Comparison of ENCODE assay signal across 30 mouse cellular contexts in the genomic region with DNA sequence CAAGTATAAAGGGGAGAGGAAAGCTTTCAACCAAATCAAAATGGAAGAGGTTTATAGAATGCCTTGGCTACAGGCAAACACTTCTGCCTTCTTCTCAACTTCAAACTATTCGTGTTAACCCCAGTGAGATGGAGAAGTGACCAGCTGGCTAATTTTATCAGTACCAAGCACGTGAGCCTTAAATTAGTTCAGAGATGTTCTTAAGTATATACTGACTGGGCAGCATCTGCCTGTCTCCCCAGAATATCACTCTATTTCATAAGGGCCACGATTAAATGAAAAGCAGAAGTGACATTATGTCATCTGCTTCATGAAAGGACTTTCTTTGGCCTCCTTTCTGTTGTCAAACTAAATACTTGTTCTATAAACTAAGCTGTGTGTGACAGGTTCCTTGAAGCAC.
"Had no signal": no experiment of that assay in that cellular context is flagged by ENCODE, and none has a peak within 500 bp of the region (broad histone marks: within the 10 kb centered on the region; RNA-seq: fewer than 3 reads in every experiment).

No protein-coding gene starts in this region.

- H3K9ac ChIP-seq: limb, embryonic 12.5 days; limb, embryonic 13.5 days; limb, embryonic 15.5 days; liver, embryonic 12.5 days; liver, embryonic 13.5 days; liver, embryonic 14.5 days; liver, embryonic 15.5 days; liver, postnatal 0 days; lung, embryonic 14.5 days; lung, embryonic 15.5 days; midbrain, embryonic 12.5 days; midbrain, embryonic 13.5 days; midbrain, embryonic 15.5 days; neural tube, embryonic 12.5 days had no signal

- H3K4me3 ChIP-seq: limb, embryonic 10.5 days; limb, embryonic 12.5 days; limb, embryonic 13.5 days; limb, embryonic 15.5 days; liver, embryonic 12.5 days; liver, embryonic 13.5 days; liver, embryonic 15.5 days; lung, embryonic 15.5 days; megakaryocyte, embryonic 14.5 days; midbrain, embryonic 10.5 days; midbrain, embryonic 12.5 days; midbrain, embryonic 13.5 days; midbrain, embryonic 15.5 days; myocyte; neural tube, embryonic 12.5 days had no signal

- DNase-seq: left cerebral cortex, postnatal 4 days; liver; liver, embryonic 13.5 days; liver, postnatal 0 days; lung, adult 18-20 months; lung, adult 2 months; lung, embryonic 14.5 days; lung, postnatal 10 days; lung, postnatal 14 days; lung, postnatal 36 days; lung, postnatal 4 days; midbrain, embryonic 14.5 days had no signal

- H3K9me3 ChIP-seq: limb, embryonic 10.5 days; limb, embryonic 12.5 days; limb, embryonic 13.5 days; limb, embryonic 15.5 days; liver, embryonic 12.5 days; liver, embryonic 13.5 days; liver, embryonic 15.5 days; lung, embryonic 15.5 days; megakaryocyte, embryonic 14.5 days; midbrain, embryonic 12.5 days; midbrain, embryonic 13.5 days; midbrain, embryonic 15.5 days; neural tube, embryonic 12.5 days had no signal

- H3K4me1 ChIP-seq: limb, embryonic 10.5 days; limb, embryonic 12.5 days; limb, embryonic 13.5 days; limb, embryonic 15.5 days; liver, embryonic 12.5 days; liver, embryonic 13.5 days; liver, embryonic 15.5 days; lung, embryonic 15.5 days; megakaryocyte, embryonic 14.5 days; midbrain, embryonic 10.5 days; midbrain, embryonic 12.5 days; midbrain, embryonic 13.5 days; midbrain, embryonic 15.5 days; neural tube, embryonic 12.5 days had no signal

- H3K27me3 ChIP-seq: limb, embryonic 12.5 days; limb, embryonic 13.5 days; limb, embryonic 15.5 days; liver, embryonic 12.5 days; liver, embryonic 13.5 days; liver, embryonic 15.5 days; lung, embryonic 15.5 days; megakaryocyte, embryonic 14.5 days; midbrain, embryonic 12.5 days; midbrain, embryonic 13.5 days; midbrain, embryonic 15.5 days; neural tube, embryonic 12.5 days had no signal

- ATAC-seq: liver, embryonic 12.5 days; liver, postnatal 0 days; lung, postnatal 0 days; midbrain, embryonic 13.5 days; midbrain, embryonic 15.5 days; midbrain, embryonic 16.5 days had no signal

- H3K36me3 ChIP-seq: limb, embryonic 10.5 days; limb, embryonic 12.5 days; limb, embryonic 13.5 days; limb, embryonic 15.5 days; liver, embryonic 12.5 days; liver, embryonic 13.5 days; liver, embryonic 15.5 days; lung, embryonic 15.5 days; midbrain, embryonic 10.5 days; midbrain, embryonic 12.5 days; midbrain, embryonic 13.5 days; midbrain, embryonic 15.5 days; neural tube, embryonic 12.5 days had no signal

- H3K27ac ChIP-seq: limb, embryonic 10.5 days; limb, embryonic 12.5 days; limb, embryonic 13.5 days; limb, embryonic 15.5 days; liver, embryonic 12.5 days; liver, embryonic 13.5 days; liver, embryonic 14.5 days; liver, embryonic 15.5 days; lung, embryonic 15.5 days; macrophage; midbrain, embryonic 10.5 days; midbrain, embryonic 12.5 days; midbrain, embryonic 13.5 days; midbrain, embryonic 15.5 days; neural tube, embryonic 12.5 days had no signal
